Mouse (Mus musculus): Measurements from ENCODE around the gene Actb. TPM values are rescaled to one million over a fixed set of nuclear protein-coding genes. Genes with fewer than 3 reads are reported as not detected.

Actb gene
- polyA plus RNA-seq, 1 experiment from 2014 or later = 6,386 TPM

GRCm38 (mm10) chr5:142932084-142932685 lies 25.6 kb upstream of the Actb start:
- H3K4me2 ChIP-seq = peak overlapping the region; percentile 50

GRCm38 (mm10) chr5:142931241-142931745 lies 24.7 kb upstream of the Actb start:
- Histone ChIP-seq H3K4me3 (no peak overlapping the region), H3K4me1 (peaks cover 51% of the 10 kb centered on the region), H3K9me3 (no peaks in the 10 kb centered on the region), H3K27me3 (replicated peaks) (no peaks in the 10 kb centered on the region), H3K36me3 (no peaks in the 10 kb centered on the region), H3K4me2 (peak overlapping the region; percentile 50; the same call in 1 of the 2 replicates), H3K27ac (replicated peaks) (peak overlapping the region; percentile 33; the same call in 1 of the 2 replicates), H3K9ac (peak overlapping the region; percentile 72)
- no peak for ATAC-seq (ENCODE audit: extremely low read depth, insufficient number of reproducible peaks, low FRiP score, low TSS enrichment)
- WGBS = 83% methylated on average over 9 of the region's 9 CpGs

More at GRCm38 (mm10) chr5:142932084-142932685, 25.6 kb upstream of the Actb start:
- 0 out of 2 replicates have a peak, but pooled peaks have one; percentile 35 for ATAC-seq (ENCODE audit: extremely low read depth, insufficient number of reproducible peaks, low FRiP score, low TSS enrichment)
- H3K27me3 ChIP-seq (replicated peaks) = no peaks in the 10 kb centered on the region
- peak overlapping the region; percentile 72 for H3K9ac ChIP-seq
- H3K4me1 ChIP-seq = peaks cover 42% of the 10 kb centered on the region
- peak overlapping the region; percentile 33 for H3K27ac ChIP-seq (replicated peaks)
- WGBS = 20% methylated on average over 9 of the region's 9 CpGs
- H3K4me3 ChIP-seq = no peak overlapping the region
- no peaks in the 10 kb centered on the region for H3K36me3 ChIP-seq
- no peaks in the 10 kb centered on the region for H3K9me3 ChIP-seq

- Histone ChIP-seq H3K27me3 (replicated peaks) (no peaks in the 10 kb centered on the region), H3K27ac (replicated peaks) (peak overlapping the region; percentile 96), H3K4me3 (peak overlapping the region; percentile 66), H3K9ac (peak overlapping the region; percentile 89), H3K4me1 (peaks cover 61% of the 10 kb centered on the region), H3K9me3 (no peaks in the 10 kb centered on the region), H3K36me3 (no peaks in the 10 kb centered on the region), H3K4me2 (peak overlapping the region; percentile 78)
- WGBS = 16% methylated on average over 4 of the region's 4 CpGs
- ATAC-seq (ENCODE audit: extremely low read depth, insufficient number of reproducible peaks, low FRiP score, low TSS enrichment) = no peak
These were observed 22.8 kb upstream of the Actb start for GRCm38 (mm10) chr5:142929400-142929752.

- peaks cover 63% of the 10 kb centered on the region for H3K4me1 ChIP-seq
- no peak for ATAC-seq (ENCODE audit: extremely low read depth, insufficient number of reproducible peaks, low FRiP score, low TSS enrichment)
- WGBS = 2% methylated on average over 28 of the region's 35 CpGs
These were observed 22.3 kb upstream of the Actb start for GRCm38 (mm10) chr5:142928749-142929399.

GRCm38 (mm10) chr5:142927341-142927930 lies 20.9 kb upstream of the Actb start:
- no peaks in the 10 kb centered on the region for H3K27me3 ChIP-seq (replicated peaks)
- no peak overlapping the region for H3K4me3 ChIP-seq
- H3K9me3 ChIP-seq = no peaks in the 10 kb centered on the region
- no peaks in the 10 kb centered on the region for H3K36me3 ChIP-seq
- ATAC-seq (ENCODE audit: extremely low read depth, insufficient number of reproducible peaks, low FRiP score, low TSS enrichment) = no peak
- peak overlapping the region; percentile 84 for H3K27ac ChIP-seq (replicated peaks)
- peak overlapping the region; percentile 37; the same call in 1 of the 2 replicates for H3K4me2 ChIP-seq
- H3K4me1 ChIP-seq = peaks cover 63% of the 10 kb centered on the region
- WGBS = 91% methylated on average over 12 of the region's 12 CpGs
- H3K9ac ChIP-seq = no peak overlapping the region

More at GRCm38 (mm10) chr5:142928749-142929399, 22.3 kb upstream of the Actb start:
- Histone ChIP-seq H3K27ac (replicated peaks) (peak overlapping the region; percentile 96), H3K9ac (peak overlapping the region; percentile 89), H3K4me3 (peak overlapping the region; percentile 66), H3K27me3 (replicated peaks) (no peaks in the 10 kb centered on the region), H3K4me2 (peak overlapping the region; percentile 78), H3K9me3 (no peaks in the 10 kb centered on the region), H3K36me3 (no peaks in the 10 kb centered on the region)

GRCm38 (mm10) chr5:142926940-142927228 lies 20.3 kb upstream of the Actb start:
- peak overlapping the region; percentile 84 for H3K27ac ChIP-seq (replicated peaks)
- peak overlapping the region; percentile 66 for H3K9ac ChIP-seq
- no peaks in the 10 kb centered on the region for H3K27me3 ChIP-seq (replicated peaks)
- ATAC-seq (ENCODE audit: extremely low read depth, insufficient number of reproducible peaks, low FRiP score, low TSS enrichment) = no peak
- peak overlapping the region; percentile 37 for H3K4me2 ChIP-seq
- H3K36me3 ChIP-seq = no peaks in the 10 kb centered on the region
- H3K4me3 ChIP-seq = peak overlapping the region; percentile 5; the same call in 1 of the 2 replicates
- H3K4me1 ChIP-seq = peaks cover 61% of the 10 kb centered on the region
- WGBS = 24% methylated on average over 3 of the region's 3 CpGs
- H3K9me3 ChIP-seq = no peaks in the 10 kb centered on the region

- H3K4me1 ChIP-seq = peaks cover 61% of the 10 kb centered on the region
- H3K9ac ChIP-seq = peak overlapping the region; percentile 66
- no peaks in the 10 kb centered on the region for H3K27me3 ChIP-seq (replicated peaks)
- 2% methylated on average over 13 of the region's 13 CpGs for WGBS
- peak overlapping the region; percentile 84 for H3K27ac ChIP-seq (replicated peaks)
- peak; percentile 47; the same call in 1 of the 2 replicates for ATAC-seq (ENCODE audit: extremely low read depth, insufficient number of reproducible peaks, low FRiP score, low TSS enrichment)
- peak overlapping the region; percentile 37 for H3K4me2 ChIP-seq
- no peaks in the 10 kb centered on the region for H3K9me3 ChIP-seq
- H3K36me3 ChIP-seq = no peaks in the 10 kb centered on the region
- peak overlapping the region; percentile 5; the same call in 1 of the 2 replicates for H3K4me3 ChIP-seq
These were observed 19.8 kb upstream of the Actb start for GRCm38 (mm10) chr5:142926204-142926939.

GRCm38 (mm10) chr5:142924336-142924959 lies 17.9 kb upstream of the Actb start:
- Histone ChIP-seq H3K9me3 (no peaks in the 10 kb centered on the region), H3K9ac (no peak overlapping the region), H3K36me3 (no peaks in the 10 kb centered on the region), H3K27me3 (replicated peaks) (no peaks in the 10 kb centered on the region), H3K4me3 (no peak overlapping the region), H3K27ac (replicated peaks) (no peak overlapping the region), H3K4me1 (peaks cover 60% of the 10 kb centered on the region), H3K4me2 (no peak overlapping the region)
- no peak for ATAC-seq (ENCODE audit: extremely low read depth, insufficient number of reproducible peaks, low FRiP score, low TSS enrichment)
- 60% methylated on average over 12 of the region's 12 CpGs for WGBS

GRCm38 (mm10) chr5:142923781-142924180 lies 17.2 kb upstream of the Actb start:
- no peaks in the 10 kb centered on the region for H3K36me3 ChIP-seq
- ATAC-seq (ENCODE audit: extremely low read depth, insufficient number of reproducible peaks, low FRiP score, low TSS enrichment) = no peak
- H3K27me3 ChIP-seq (replicated peaks) = no peaks in the 10 kb centered on the region
- no peak overlapping the region for H3K27ac ChIP-seq (replicated peaks)
- H3K4me3 ChIP-seq = no peak overlapping the region
- no peak overlapping the region for H3K9ac ChIP-seq
- no peaks in the 10 kb centered on the region for H3K9me3 ChIP-seq
- 75% methylated on average over 3 of the region's 3 CpGs for WGBS
- peaks cover 58% of the 10 kb centered on the region for H3K4me1 ChIP-seq
- H3K4me2 ChIP-seq = no peak overlapping the region

GRCm38 (mm10) chr5:142922251-142922650 lies 15.7 kb upstream of the Actb start:
- 81% methylated on average over 5 of the region's 5 CpGs for WGBS
- no peak overlapping the region for H3K4me2 ChIP-seq
- no peak overlapping the region for H3K9ac ChIP-seq
- H3K4me1 ChIP-seq = peaks cover 43% of the 10 kb centered on the region
- H3K4me3 ChIP-seq = no peak overlapping the region
- H3K27me3 ChIP-seq (replicated peaks) = no peaks in the 10 kb centered on the region
- no peaks in the 10 kb centered on the region for H3K36me3 ChIP-seq
- H3K9me3 ChIP-seq = no peaks in the 10 kb centered on the region
- ATAC-seq (ENCODE audit: extremely low read depth, insufficient number of reproducible peaks, low FRiP score, low TSS enrichment) = no peak
- H3K27ac ChIP-seq (replicated peaks) = no peak overlapping the region
